Mouse (Mus musculus) limb, embryonic 15.5 days (tissue): ENCODE results near the gene Ttc9c. TPM values are rescaled to one million over a fixed set of nuclear protein-coding genes. Genes with fewer than 3 reads are reported as not detected.
A peak's percentile ranks its signal among the peaks of the same experiment; 100 is the strongest.

ENCODE experiments used
- ATAC-seq: fragments of 200-750 bp; cut with Nextera tagmentation; 2 replicates; pipeline ENCODE4 v1.8.0; 2017; ENCODE audit warnings: low read depth, moderate TSS enrichment; ENCODE audit not compliant: insufficient number of reproducible peaks, low FRiP score, low TSS enrichment
- H3K27ac ChIP-seq: fragments of 300-500 bp; sonication (generic); 2 replicates; pipeline ENCODE4 v1.5.1; 2015; ENCODE audit warnings: moderate library complexity, mild to moderate bottlenecking, inconsistent platforms
- H3K27me3 ChIP-seq: fragments of 300-500 bp; sonication (generic); 2 replicates; pipeline ENCODE4 v1.6.1; 2015; ENCODE audit warnings: inconsistent platforms
- H3K36me3 ChIP-seq: fragments of 300-500 bp; sonication (generic); 2 replicates; pipeline ENCODE4 v1.6.1; 2015; ENCODE audit warnings: inconsistent platforms
- H3K4me1 ChIP-seq: fragments of 300-500 bp; sonication (generic); 2 replicates; pipeline ENCODE4 v1.6.1; 2015; ENCODE audit warnings: inconsistent platforms
- H3K4me2 ChIP-seq: fragments of 300-500 bp; sonication (generic); 2 replicates; pipeline ENCODE4 v1.6.1; 2015; ENCODE audit warnings: mild to moderate bottlenecking, inconsistent platforms
- H3K4me3 ChIP-seq: fragments of 300-500 bp; sonication (generic); 2 replicates; pipeline ENCODE4 v1.5.1; 2015; ENCODE audit warnings: mild to moderate bottlenecking, inconsistent platforms
- H3K9ac ChIP-seq: fragments of 300-500 bp; sonication (generic); 2 replicates; pipeline ENCODE4 v1.6.1; 2015; ENCODE audit warnings: inconsistent platforms
- H3K9me3 ChIP-seq: fragments of 300-500 bp; sonication (generic); 2 replicates; pipeline ENCODE4 v1.6.1; 2016; ENCODE audit warnings: inconsistent platforms
- WGBS: fragments of 180-500 bp; shearing (Covaris S2); methylation state at CpG from one replicate; pipeline ENCODE4 v1.1.7; 2015; 5-methylcytosine and 5-hydroxymethylcytosine counted together
- polyA plus RNA-seq: library from polyadenylated mRNA; unstranded; fragments of >200 nt; fragmentation: Nextera tagmentation; extraction: Ambion mirVana; gene quantifications from 2 replicates; pipeline ENCODE4 v1.2.1, GENCODE M21; 2015

The Ttc9c gene
- polyA plus RNA-seq, 1 experiment from 2014 or later, result 56.8 TPM

DNA sequence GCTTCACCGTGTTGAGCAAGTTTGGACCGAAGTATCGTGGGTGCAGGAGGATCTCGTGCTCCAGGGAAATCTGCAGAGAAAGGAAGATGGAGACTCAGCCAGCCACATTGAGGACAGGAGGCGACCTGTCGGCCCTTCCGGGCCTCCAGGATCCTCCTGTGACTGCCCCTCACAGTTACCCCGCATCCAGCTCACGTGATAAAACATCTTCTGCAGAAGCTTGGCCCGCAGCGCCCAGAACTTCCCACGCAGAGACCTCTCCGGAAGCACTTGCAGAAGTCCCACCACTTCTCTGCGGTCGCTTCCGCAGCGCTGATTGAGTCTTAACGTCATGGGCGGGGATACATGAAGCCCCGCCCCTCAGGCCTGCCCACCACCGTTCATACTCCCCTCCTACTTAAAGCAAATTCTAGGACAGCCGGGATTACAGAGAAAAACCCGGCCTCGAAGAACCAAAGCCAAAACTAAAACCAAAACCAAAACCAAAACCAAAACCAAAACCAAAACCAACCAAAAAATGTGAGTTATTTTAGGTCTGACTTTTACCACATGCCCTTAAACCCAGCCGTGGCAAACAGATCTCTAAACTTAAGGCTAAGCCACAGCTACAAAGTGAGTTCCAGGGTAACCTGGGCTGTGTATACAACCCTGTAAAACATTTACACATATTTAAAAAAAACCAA, 20.7 kb downstream of the Ttc9c start, which contains the start of gene Polr2g:
TSS of gene Polr2g (minus strand) at position 314 of the 683 bp plus-strand sequence.
- H3K36me3 ChIP-seq, result peaks cover 26% of the 10 kb centered on the region
- H3K27me3 ChIP-seq, result no peaks in the 10 kb centered on the region
- H3K9me3 ChIP-seq, result no peaks in the 10 kb centered on the region
- H3K4me1 ChIP-seq, result peaks cover 20% of the 10 kb centered on the region
- H3K9ac ChIP-seq, result peak within 1 kb of the TSS; percentile 64
- peak within 1 kb of the TSS; percentile 58 for H3K4me3 ChIP-seq
- H3K27ac ChIP-seq, result peak within 1 kb of the TSS; percentile 75
- under 1% methylated on average over 25 of the region's 25 CpGs for WGBS
- peak; percentile 77 for ATAC-seq
- peak within 1 kb of the TSS; percentile 67 for H3K4me2 ChIP-seq

DNA sequence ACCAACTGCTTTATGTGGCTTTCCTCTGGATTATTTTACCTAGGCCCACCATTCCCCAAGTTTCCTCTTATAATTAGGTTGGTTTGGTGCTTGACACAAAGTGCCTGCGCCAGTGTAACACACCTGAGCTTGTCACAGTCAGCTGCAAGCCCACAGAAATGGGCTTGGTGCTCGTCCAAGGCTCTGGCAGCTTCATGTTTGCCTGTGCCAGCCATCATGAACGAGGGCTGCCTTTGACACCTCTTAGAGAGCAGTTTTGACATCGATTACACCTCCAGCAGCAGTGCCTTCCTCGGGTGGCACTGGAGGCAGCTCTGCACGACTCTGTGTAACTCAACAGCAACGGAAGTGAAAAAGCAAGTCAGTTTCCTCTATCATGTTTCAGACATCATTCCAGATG, 29.0 kb downstream of the Ttc9c start:
- ATAC-seq, result no peak
- Histone ChIP-seq H3K4me1 (peaks cover 9% of the 10 kb centered on the region), H3K27me3 (no peaks in the 10 kb centered on the region), H3K9me3 (no peaks in the 10 kb centered on the region), H3K27ac (no peak overlapping the region), H3K4me3 (no peak overlapping the region), H3K9ac (no peak overlapping the region), H3K36me3 (peaks cover 33% of the 10 kb centered on the region), H3K4me2 (no peak overlapping the region)
- WGBS, result 81% methylated on average over 7 of the region's 7 CpGs

DNA sequence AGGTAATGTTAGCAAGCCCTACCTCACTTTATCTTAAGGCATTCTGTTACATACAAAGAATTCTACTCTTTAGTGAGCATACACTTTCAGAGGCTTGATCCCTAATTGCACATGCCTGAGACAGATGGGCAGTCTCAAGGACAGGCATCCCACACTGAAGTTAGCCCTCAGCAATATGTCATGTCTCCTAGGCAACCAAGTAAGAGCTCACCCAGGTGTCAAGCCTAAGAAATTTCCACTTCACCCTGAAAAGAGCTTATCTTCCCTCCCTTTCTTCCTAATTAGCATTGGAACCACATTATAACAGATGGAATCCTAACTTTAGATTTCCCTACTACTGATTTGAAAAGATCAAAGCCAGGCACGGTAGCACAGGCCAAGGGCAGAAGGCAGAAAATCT, 30.0 kb downstream of the Ttc9c start:
- ATAC-seq, result no peak
- peaks cover 13% of the 10 kb centered on the region for H3K4me1 ChIP-seq
- no peak overlapping the region for H3K27ac ChIP-seq
- H3K4me2 ChIP-seq, result no peak overlapping the region
- H3K4me3 ChIP-seq, result no peak overlapping the region
- WGBS, result 47% methylated on average over 1 of the region's 1 CpGs
- no peaks in the 10 kb centered on the region for H3K27me3 ChIP-seq
- H3K9me3 ChIP-seq, result no peaks in the 10 kb centered on the region
- H3K36me3 ChIP-seq, result peaks cover 24% of the 10 kb centered on the region
- no peak overlapping the region for H3K9ac ChIP-seq

DNA sequence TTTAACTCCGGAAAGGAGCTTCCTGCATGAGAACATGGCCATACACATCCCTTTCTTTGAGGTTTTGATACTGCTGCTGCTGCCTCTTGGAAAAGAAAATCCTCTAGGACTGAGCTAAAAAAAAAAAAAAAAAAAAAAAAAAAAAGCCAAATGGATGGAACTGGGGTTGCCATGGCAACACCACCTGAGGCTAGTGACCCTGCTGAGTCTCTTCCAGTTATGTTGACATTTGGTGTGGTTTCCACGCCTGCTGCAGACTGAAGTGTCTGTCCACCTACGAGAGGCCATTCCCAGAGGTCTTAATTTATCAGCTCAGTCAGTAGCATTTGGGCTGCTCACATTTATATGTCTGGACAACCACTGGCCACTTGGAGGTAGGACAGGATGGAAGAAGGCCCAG, 30.6 kb downstream of the Ttc9c start:
- Histone ChIP-seq H3K4me2 (no peak overlapping the region), H3K27ac (no peak overlapping the region), H3K4me3 (no peak overlapping the region), H3K27me3 (no peaks in the 10 kb centered on the region), H3K36me3 (peaks cover 24% of the 10 kb centered on the region), H3K4me1 (peaks cover 13% of the 10 kb centered on the region), H3K9ac (no peak overlapping the region), H3K9me3 (no peaks in the 10 kb centered on the region)
- ATAC-seq, result no peak
- WGBS, result 21% methylated on average over 3 of the region's 3 CpGs

DNA sequence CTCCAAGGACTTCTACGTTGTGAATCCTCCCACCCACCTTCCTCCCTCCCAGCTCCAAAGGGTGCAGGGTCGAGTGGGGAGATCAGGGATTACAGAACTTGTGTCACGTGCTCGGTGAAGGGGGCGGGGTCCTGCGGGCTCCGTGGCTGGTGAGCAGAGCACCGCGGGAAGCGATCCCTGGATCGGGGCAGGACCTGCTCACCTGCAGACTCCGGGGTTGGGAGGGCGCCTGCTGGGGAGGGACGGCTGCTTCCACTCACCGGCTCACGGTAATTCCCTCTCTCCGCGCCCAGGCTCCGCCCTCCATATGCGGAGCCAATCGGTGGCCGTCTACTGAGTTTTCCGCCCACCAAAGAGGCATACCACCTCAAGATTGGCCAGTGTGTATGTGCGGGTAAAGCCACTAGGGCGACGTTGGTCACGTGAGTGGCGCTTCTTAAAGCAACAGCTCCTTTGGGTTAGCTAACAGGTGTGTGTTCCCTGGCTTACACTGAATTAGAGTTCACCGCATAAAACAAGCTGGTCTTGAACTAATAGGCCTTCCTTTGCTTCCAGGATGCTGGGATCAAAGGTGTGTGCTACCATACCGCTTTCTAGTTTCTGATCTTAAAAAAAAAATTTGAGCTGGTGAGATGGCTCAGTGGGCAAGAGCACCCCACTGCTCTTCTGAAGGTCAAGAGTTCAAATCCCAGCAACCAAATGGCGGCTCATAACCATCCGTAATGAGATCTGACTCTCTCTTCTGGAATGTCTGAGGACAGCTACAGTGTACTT, 32.9 kb downstream of the Ttc9c start, which contains the start of gene Taf6l:
TSS of gene Taf6l (minus strand) at position 410 of the 774 bp plus-strand sequence.
- H3K36me3 ChIP-seq, result peaks cover 33% of the 10 kb centered on the region
- peak within 1 kb of the TSS; percentile 90 for H3K27ac ChIP-seq
- no peaks in the 10 kb centered on the region for H3K9me3 ChIP-seq
- H3K4me3 ChIP-seq, result peak within 1 kb of the TSS; percentile 87
- peak within 1 kb of the TSS; percentile 74 for H3K4me2 ChIP-seq
- H3K27me3 ChIP-seq, result no peaks in the 10 kb centered on the region
- H3K9ac ChIP-seq, result peak within 1 kb of the TSS; percentile 73
- ATAC-seq, result peak; percentile 97
- peaks cover 13% of the 10 kb centered on the region for H3K4me1 ChIP-seq
- under 1% methylated on average over 32 of the region's 32 CpGs for WGBS

DNA sequence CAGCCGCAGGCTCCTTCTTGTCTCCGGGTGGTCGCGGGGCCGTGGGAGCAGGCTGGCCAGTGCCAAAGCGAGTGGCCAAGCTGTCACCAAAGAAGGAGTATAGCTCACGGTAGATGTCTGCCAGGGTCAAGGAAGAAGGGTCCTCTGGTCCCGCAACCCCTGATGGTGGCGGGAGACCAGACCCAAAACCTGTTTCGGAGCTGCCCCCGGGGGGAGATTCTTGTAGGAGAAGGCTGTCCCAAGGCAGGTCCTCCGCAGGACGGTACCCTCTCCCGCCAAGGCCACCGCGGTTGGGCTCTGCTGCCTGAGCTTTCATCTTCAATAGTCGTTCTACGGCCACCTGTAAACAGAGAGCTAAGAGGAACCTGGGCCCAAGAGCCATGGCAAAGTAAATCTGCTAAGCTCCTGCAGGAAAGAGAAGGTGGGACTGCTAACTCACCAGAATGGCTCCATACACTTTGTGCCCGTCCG, 44.1 kb downstream of the Ttc9c start:
- WGBS, result 3% methylated on average over 20 of the region's 20 CpGs
- H3K4me3 ChIP-seq, result peak overlapping the region; percentile 75
- peaks cover 28% of the 10 kb centered on the region for H3K4me1 ChIP-seq
- no peaks in the 10 kb centered on the region for H3K9me3 ChIP-seq
- peak overlapping the region; percentile 88 for H3K4me2 ChIP-seq
- peaks cover 36% of the 10 kb centered on the region for H3K36me3 ChIP-seq
- peak overlapping the region; percentile 91 for H3K9ac ChIP-seq
- peak overlapping the region; percentile 99 for H3K27ac ChIP-seq
- no peaks in the 10 kb centered on the region for H3K27me3 ChIP-seq
- no peak; the same call in 1 of the 2 replicates for ATAC-seq

DNA sequence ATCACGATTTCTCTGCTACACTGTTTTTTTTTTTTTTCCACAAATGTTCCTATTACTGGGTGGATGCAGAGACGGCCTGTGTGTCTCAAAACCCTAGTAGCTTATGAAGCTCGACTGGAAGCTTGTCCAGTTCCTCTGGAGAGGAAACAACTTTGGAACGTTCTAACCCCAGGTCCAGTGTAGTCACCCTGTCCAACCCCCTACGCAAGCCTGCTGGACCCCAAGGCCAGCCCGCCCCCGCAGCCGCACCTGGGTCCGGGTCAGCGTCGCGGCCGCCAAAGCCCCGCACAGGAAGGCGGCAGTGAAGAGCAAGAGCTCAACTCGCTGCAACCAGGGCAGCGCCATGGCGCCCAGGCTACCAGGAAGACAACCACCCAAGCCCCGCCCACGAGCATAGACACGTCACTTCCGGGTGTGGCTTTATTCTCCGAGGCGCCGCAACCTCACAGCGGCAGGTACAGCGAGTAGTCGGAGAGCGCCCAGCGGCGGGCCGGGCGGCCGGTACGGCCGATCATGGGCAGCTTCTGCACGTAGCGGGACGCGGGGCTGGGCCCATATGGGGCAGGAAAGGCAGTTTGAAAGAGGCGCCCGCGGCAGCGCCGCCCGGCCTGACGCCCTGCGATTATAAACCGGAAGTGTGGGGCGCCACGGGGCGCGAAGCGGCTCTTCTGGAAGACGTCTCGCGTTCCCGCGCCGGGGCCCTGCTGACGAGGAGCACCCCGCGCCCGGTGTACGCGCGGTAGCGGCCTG, 44.9 kb downstream of the Ttc9c start, which contains the start of gene Tmem179b:
TSS of gene Tmem179b (minus strand) at position 382 of the 750 bp plus-strand sequence.
- peaks cover 42% of the 10 kb centered on the region for H3K36me3 ChIP-seq
- H3K27ac ChIP-seq, result peak within 1 kb of the TSS; percentile 99
- peak within 1 kb of the TSS; percentile 88 for H3K4me2 ChIP-seq
- H3K4me3 ChIP-seq, result peak within 1 kb of the TSS; percentile 75
- peak; percentile 91 for ATAC-seq
- H3K9ac ChIP-seq, result peak within 1 kb of the TSS; percentile 91
- H3K27me3 ChIP-seq, result no peaks in the 10 kb centered on the region
- no peaks in the 10 kb centered on the region for H3K9me3 ChIP-seq
- under 1% methylated on average over 67 of the region's 68 CpGs for WGBS
- H3K4me1 ChIP-seq, result peaks cover 28% of the 10 kb centered on the region

DNA sequence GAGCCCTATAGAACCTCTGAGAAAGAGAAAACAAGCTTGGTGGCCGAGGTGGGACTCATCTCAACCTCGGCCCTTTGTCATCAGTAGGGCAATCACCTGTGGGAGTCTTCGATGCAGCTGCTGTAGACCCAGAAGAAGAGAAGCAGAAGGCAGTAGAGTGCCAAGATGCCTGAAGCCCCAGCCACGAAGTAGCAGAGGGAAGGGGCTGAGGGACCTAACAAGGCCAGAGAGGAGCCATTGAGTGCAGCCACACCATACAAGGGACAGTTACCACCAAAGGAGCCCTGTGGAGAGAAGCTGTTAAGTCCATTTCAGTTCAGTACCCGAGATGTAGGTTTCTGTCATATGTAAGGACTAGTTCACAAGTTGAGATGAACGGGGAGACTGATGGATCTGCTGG, 45.7 kb downstream of the Ttc9c start:
- peaks cover 28% of the 10 kb centered on the region for H3K4me1 ChIP-seq

DNA sequence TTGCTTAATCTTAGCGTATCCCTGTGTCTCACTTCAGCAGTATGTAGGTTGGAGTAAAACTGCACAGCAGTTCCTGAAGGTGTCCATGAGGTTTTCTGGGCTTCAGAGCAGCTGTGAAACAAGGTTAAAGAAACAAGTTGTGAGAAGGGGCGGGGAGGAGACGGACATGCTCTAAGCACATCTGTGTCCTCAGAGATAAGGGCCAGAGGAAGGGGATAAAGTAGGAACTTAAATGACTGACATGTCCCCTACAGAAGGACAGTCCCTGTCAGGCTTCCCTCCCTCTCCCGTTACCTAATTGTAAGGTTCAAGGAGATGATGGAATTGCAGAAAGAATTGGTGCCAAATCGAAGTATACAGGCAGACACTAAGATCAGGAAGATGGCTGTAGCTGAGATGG, 46.1 kb downstream of the Ttc9c start:
- H3K27me3 ChIP-seq, result no peaks in the 10 kb centered on the region
- H3K4me1 ChIP-seq, result peaks cover 28% of the 10 kb centered on the region
- no peak overlapping the region for H3K9ac ChIP-seq
- no peaks in the 10 kb centered on the region for H3K9me3 ChIP-seq
- WGBS, result 82% methylated on average over 5 of the region's 5 CpGs
- peak overlapping the region; percentile 33 for H3K27ac ChIP-seq
- ATAC-seq, result no peak
- H3K36me3 ChIP-seq, result peaks cover 49% of the 10 kb centered on the region
- peak overlapping the region; percentile 88 for H3K4me2 ChIP-seq
- peak overlapping the region; percentile 75 for H3K4me3 ChIP-seq

More for the DNA sequence above, 45.7 kb downstream of the Ttc9c start:
- peak overlapping the region; percentile 91 for H3K9ac ChIP-seq
- no peaks in the 10 kb centered on the region for H3K27me3 ChIP-seq
- H3K27ac ChIP-seq, result peak overlapping the region; percentile 99
- 51% methylated on average over 6 of the region's 6 CpGs for WGBS
- peak overlapping the region; percentile 75 for H3K4me3 ChIP-seq
- no peaks in the 10 kb centered on the region for H3K9me3 ChIP-seq
- H3K36me3 ChIP-seq, result peaks cover 47% of the 10 kb centered on the region
- H3K4me2 ChIP-seq, result peak overlapping the region; percentile 88
- no peak for ATAC-seq

DNA sequence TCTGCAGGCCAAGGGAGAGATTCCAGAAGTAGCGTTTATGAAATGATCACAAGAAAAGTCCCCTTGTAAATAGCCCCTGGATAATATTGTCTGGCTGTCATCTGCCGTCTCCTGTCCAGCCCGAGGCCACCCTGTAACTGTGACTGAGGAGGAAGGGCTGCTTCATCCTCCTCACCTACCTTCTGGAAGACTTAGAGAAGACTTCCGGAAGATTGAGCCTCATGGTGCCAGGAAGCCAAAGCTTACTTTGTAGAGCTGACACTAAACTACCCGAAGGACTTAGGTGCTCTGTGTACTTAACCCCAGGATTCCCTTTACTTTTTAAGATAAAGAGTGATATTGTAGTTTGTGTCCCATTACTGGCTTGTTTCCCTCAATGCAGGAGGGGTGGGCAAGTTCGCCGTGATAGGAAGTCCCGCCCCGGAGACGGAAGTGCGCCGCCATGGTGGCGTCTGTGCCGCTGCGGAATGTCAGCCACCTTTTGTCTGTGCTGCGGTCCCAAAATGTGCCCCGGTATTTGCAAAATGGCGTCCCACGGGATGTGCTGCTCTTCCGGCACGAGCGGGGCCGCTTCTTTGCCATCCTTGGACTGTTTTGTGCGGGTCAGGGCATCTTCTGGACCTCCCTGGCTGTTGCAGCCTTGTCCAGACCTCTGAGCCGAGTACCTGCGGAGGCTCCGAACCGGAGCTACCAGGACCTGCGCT, 48.4 kb downstream of the Ttc9c start, which contains the start of gene Tmem223:
TSS of gene Tmem223 (plus strand) at position 430 of the 704 bp plus-strand sequence.
- H3K9me3 ChIP-seq, result no peaks in the 10 kb centered on the region
- 20% methylated on average over 29 of the region's 29 CpGs for WGBS
- peaks cover 28% of the 10 kb centered on the region for H3K4me1 ChIP-seq
- H3K36me3 ChIP-seq, result peaks cover 67% of the 10 kb centered on the region
- no peak for ATAC-seq
- peak within 1 kb of the TSS; percentile 92 for H3K27ac ChIP-seq
- peak within 1 kb of the TSS; percentile 83 for H3K9ac ChIP-seq
- peak within 1 kb of the TSS; percentile 45 for H3K4me2 ChIP-seq
- H3K27me3 ChIP-seq, result no peaks in the 10 kb centered on the region
- peak within 1 kb of the TSS; percentile 65 for H3K4me3 ChIP-seq

DNA sequence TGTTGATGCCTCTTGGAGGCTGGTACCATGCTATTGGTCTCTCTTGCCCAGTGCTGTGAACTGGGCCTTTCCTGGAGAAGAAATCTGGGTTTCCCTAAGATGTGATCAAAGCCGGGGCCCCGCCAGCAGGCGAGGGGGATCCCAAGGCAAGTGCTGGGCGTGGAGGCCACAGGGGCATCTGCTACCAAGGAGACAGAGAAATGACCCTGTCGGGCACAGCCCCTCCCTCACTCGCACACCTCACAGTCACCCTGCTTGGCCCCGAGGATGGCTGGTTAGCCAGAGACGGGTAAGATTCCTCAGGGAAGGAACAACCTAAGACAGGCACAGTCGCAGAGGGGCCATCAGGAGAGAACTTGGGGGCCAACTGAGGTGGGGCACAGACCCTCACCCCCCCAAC, 53.6 kb downstream of the Ttc9c start:
- Histone ChIP-seq H3K27me3 (no peaks in the 10 kb centered on the region), H3K9ac (no peak overlapping the region), H3K4me1 (peaks cover 4% of the 10 kb centered on the region; the same call in 1 of the 2 replicates), H3K9me3 (no peaks in the 10 kb centered on the region), H3K27ac (no peak overlapping the region), H3K4me3 (no peak overlapping the region), H3K4me2 (no peak overlapping the region), H3K36me3 (peaks cover 85% of the 10 kb centered on the region)
- no peak for ATAC-seq
- 96% methylated on average over 9 of the region's 9 CpGs for WGBS
